Mouse (Mus musculus) Patski (cell line): Measurements from ENCODE around the gene A630073D07Rik. TPM values are rescaled to one million over a fixed set of nuclear protein-coding genes. Genes with fewer than 3 reads are reported as not detected.
"Not testable (repeated sequence)": the region's sequence is repeated elsewhere in the genome, so short reads cannot be mapped to it uniquely, and the experiment has no call there.

Experiments
- ATAC-seq: fragments of 100-300 bp; one replicate; pipeline ENCODE4 v1.8.0; 2021
- CTCF ChIA-PET: fragments of 350-600 bp; sonication (Branson Sonifier 250); formaldehyde crosslinking; loops from one replicate; lab custom pipeline; 2022; ENCODE audit warnings: inconsistent platforms; lab: Charles Lee
- POLR2A ChIA-PET: fragments of 350-600 bp; sonication (Branson Sonifier 250); formaldehyde crosslinking; loops from one replicate; lab custom pipeline; 2022; ENCODE audit warnings: antibody characterized with exemption, inconsistent platforms; lab: Charles Lee
- DNase-seq: peaks from one replicate; pipeline ENCODE4 v3.0.0-alpha.2; 2011; ENCODE audit warnings: low read depth, low spot score
- H3K27me3 ChIP-seq: fragments of 371-371 bp; one replicate; pipeline ENCODE4 v1.5.1; 2021
- CTCF ChIP-seq: fragments of 100-300 bp; IDR thresholded peaks from one replicate; pipeline ENCODE4 v1.5.1; 2021
- in situ Hi-C: fragments of 300-500 bp; cut with MboI; formaldehyde crosslinking; loops from 3 replicates; pipeline ENCODE4 v1.11.1; 2018; ENCODE audit warnings: low pct_unique_long_range_greater_than_20kb, mixed read lengths
- polyA plus RNA-seq: library from polyadenylated mRNA; unstranded; gene quantifications from one replicate; pipeline ENCODE4 v1.2.3, GENCODE M21; 2021

The A630073D07Rik gene
- polyA plus RNA-seq, result not detected

DNA sequence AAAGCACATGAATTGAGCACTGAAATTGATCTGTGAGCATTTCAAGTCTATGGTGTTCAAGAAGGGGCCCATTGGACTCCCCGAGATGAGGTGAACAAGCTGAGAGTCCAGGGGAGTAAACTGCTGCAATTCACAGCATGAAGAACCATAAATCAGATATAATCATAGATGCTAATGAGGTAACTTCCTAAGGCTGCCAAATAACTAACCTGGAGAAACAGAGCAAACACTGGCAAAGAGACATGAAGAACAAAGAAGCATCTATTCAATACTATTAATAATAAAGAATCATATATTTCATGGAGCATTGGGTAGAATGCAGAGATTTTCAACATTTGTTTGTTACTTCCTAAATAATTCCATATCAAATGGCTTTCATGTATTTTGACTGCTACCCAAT is at the start of gene A630073D07Rik:
A630073D07Rik (minus strand) TSS at position 101 of the 400 bp plus-strand sequence.
- ChIA-PET POLR2A (no interaction called here), CTCF (no interaction called here)
- in situ Hi-C loops, result no loop called here
- DNase-seq (no peak), ATAC-seq (no peak)
- no peaks in the 10 kb centered on the region for H3K27me3 ChIP-seq
- no peak for TF ChIP-seq CTCF

DNA sequence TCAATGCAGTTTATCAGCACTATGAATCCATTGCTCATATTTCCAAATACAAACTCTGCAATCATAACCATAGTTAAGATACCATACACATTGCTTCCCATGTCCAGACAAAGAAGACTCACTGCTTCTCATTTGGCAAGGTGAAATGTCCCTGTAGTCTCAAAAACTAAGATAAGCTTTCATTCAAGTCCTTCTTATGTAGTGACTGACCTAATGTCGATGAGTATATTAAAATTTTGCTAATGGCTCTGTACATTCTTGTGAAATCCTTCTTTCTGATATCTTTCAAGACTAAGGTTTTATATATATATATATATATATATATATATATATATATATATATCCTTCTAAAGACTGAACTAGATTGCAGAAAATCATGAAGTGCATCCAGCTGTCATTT is 49.6 kb upstream of the A630073D07Rik start, which contains the start of gene Tas2r121:
Tas2r121 (minus strand) TSS at position 101 of the 400 bp plus-strand sequence.
- POLR2A ChIA-PET, result no interaction called here
- CTCF ChIA-PET, result no interaction called here
- in situ Hi-C loops, result no loop called here
- H3K27me3 ChIP-seq, result no peaks in the 10 kb centered on the region
- TF ChIP-seq CTCF, result no peak
- DNase-seq (no peak), ATAC-seq (no peak)

DNA sequence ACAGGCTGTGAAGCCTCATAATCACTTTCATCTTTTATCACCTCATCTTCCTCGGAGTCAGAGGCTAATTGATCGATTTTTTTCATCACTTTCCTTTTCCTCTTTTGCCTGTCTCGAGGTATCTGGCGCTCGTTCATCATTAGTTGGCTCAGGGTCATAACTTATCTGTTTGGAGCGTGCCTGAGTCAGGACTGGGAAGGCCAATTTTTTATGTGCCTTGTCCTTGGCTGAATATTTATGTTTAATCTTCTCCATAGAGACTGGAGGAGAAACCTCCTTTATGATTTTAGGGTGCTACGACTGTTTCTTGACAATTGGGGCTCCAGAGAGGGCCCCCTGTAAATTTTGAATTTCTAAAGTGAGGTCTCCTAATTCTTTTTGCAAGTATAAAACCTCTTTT is 40.3 kb upstream of the A630073D07Rik start:
- in situ Hi-C loops, DNase-seq, POLR2A ChIA-PET, H3K27me3 ChIP-seq, CTCF ChIA-PET, ATAC-seq: not testable (repeated sequence)

DNA sequence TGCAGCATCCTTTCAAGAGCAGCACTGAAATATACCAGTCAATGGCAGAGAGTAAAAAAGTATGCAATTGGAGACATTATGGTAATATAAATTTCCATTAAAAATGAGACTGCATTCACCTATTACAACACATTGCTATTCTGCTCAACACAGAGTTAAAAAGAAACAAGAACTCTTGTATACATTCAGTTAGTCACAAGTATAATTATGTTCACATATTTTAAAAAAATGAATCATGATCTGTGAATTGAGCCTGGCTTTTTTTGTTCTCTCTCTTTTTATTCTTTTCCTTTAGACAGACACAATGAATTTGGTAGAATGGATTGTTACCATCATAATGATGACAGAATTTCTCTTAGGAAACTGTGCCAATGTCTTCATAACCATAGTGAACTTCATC is 5.3 kb upstream of the A630073D07Rik start, which contains the start of gene Tas2r120:
Tas2r120 (plus strand) TSS at position 301 of the 400 bp plus-strand sequence.
- ChIA-PET CTCF (no interaction called here), POLR2A (no interaction called here)
- in situ Hi-C loops, result no loop called here
- TF ChIP-seq CTCF, result no peak
- no peaks in the 10 kb centered on the region for H3K27me3 ChIP-seq
- ATAC-seq (no peak), DNase-seq (no peak)

DNA sequence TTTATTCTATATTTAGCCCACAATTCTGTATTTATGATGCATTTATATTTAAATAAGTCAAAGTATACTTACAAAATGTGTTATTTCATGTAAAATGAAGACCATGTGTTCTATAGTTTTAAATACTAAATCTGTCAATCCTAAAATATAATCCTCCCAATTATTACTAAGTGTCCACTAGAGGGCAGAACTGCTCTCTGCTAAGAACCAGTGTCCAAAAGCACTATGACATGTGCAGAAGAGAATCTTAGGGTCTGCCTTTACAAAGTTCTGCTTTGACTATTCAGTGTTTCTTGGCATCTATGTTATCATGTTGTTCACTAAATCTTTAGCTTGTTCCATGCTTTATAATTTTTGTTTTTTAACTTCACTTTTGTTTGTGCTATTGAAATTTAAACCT is 1.9 kb downstream of the A630073D07Rik start:
- POLR2A ChIA-PET, result no interaction called here

DNA sequence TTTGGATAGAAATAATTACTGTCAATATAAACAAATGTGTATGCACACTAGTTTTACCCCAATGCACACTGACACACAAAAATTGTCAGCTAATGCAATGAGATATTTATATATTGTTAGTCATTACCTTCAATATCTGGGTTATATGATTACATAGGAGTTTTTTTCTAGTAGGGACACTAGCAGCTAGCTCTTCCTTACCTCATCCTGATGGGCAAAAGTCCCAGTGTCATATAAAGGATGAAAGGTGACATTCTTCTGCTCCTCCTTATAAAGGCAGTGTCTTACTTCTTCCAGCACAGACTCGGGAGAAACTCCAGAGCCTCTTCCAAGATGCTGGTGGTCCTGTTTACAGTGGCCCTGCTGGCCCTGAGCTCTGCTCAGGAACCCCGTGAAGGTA is 55.7 kb downstream of the A630073D07Rik start, which contains the start of gene Prp2:
Prp2 (plus strand) TSS at position 301 of the 400 bp plus-strand sequence.
- in situ Hi-C loops, CTCF ChIA-PET, H3K27me3 ChIP-seq, DNase-seq, ATAC-seq, POLR2A ChIA-PET: not testable (repeated sequence)

More for the DNA sequence above, 1.9 kb downstream of the A630073D07Rik start:
- in situ Hi-C loops, result no loop called here
- CTCF ChIA-PET, result no interaction called here
- DNase-seq (no peak), ATAC-seq (no peak)
- no peaks in the 10 kb centered on the region for H3K27me3 ChIP-seq
- peak; percentile 25 for TF ChIP-seq CTCF

Other genes starting within 250 kb of the A630073D07Rik start
- not detected for gene Prh1, start 81.7 kb downstream of the A630073D07Rik start, polyA plus RNA-seq
- not detected for gene Prp2, start 55.6 kb downstream of the A630073D07Rik start, polyA plus RNA-seq
- gene Tas2r120, start 5.4 kb upstream of the A630073D07Rik start, polyA plus RNA-seq, result not detected
- not detected for gene Tas2r121, start 49.5 kb upstream of the A630073D07Rik start, polyA plus RNA-seq
- not detected for gene Tas2r122, start 60.4 kb upstream of the A630073D07Rik start, polyA plus RNA-seq
- not detected for gene Tas2r115, start 86.5 kb upstream of the A630073D07Rik start, polyA plus RNA-seq
- gene Tas2r124, start 103.2 kb upstream of the A630073D07Rik start, polyA plus RNA-seq, result not detected
- not detected for gene Tas2r102, start 110.6 kb upstream of the A630073D07Rik start, polyA plus RNA-seq
- gene Tas2r136, start 126.6 kb upstream of the A630073D07Rik start, polyA plus RNA-seq, result not detected
- not detected for gene Tas2r117, start 151.3 kb upstream of the A630073D07Rik start, polyA plus RNA-seq
- gene Tas2r123, start 195.6 kb upstream of the A630073D07Rik start, polyA plus RNA-seq, result not detected
- gene Tas2r116, start 203.9 kb upstream of the A630073D07Rik start, polyA plus RNA-seq, result not detected
- not detected for gene Tas2r110, start 216.5 kb upstream of the A630073D07Rik start, polyA plus RNA-seq
- not detected for gene Tas2r113, start 241.5 kb upstream of the A630073D07Rik start, polyA plus RNA-seq